Mouse (Mus musculus): ENCODE data around the gene Bcl10.
"Not testable (repeated sequence)": the region's sequence is repeated elsewhere in the genome, so short reads cannot be mapped to it uniquely, and the experiment has no call there.

The Bcl10 gene

GRCm38 (mm10) chr3:145922019-145922854 is at the start of gene Bcl10:
Bcl10 (plus strand) TSS chr3:145922804.
- CTCF ChIA-PET, result no interaction called here

GRCm38 (mm10) chr3:145873271-145873670 is 49.3 kb upstream of the Bcl10 start:
- CTCF ChIA-PET, result interaction anchor here (0.7 kb wide), 1 partner anchor 911 kb away, joined by 13 read pairs; no protein-coding TSS in a partner anchor

GRCm38 (mm10) chr3:145874126-145874525 is 48.5 kb upstream of the Bcl10 start:
- CTCF ChIA-PET, result no interaction called here

- CTCF ChIA-PET, result no interaction called here
Measured at GRCm38 (mm10) chr3:145876120-145876519, 46.5 kb upstream of the Bcl10 start.

GRCm38 (mm10) chr3:145878867-145879266 is 43.7 kb upstream of the Bcl10 start:
- CTCF ChIA-PET, result not testable (repeated sequence)

GRCm38 (mm10) chr3:145880335-145880734 is 42.3 kb upstream of the Bcl10 start:
- CTCF ChIA-PET, result no interaction called here

- CTCF ChIA-PET, result no interaction called here
Measured at GRCm38 (mm10) chr3:145882076-145882874, 40.3 kb upstream of the Bcl10 start.

GRCm38 (mm10) chr3:145883233-145883632 is 39.4 kb upstream of the Bcl10 start:
- CTCF ChIA-PET, result no interaction called here

- CTCF ChIA-PET, result no interaction called here
Measured at GRCm38 (mm10) chr3:145885376-145885775, 37.2 kb upstream of the Bcl10 start.

GRCm38 (mm10) chr3:145885851-145886464 is 36.6 kb upstream of the Bcl10 start:
- CTCF ChIA-PET, result no interaction called here

- CTCF ChIA-PET, result no interaction called here
Measured at GRCm38 (mm10) chr3:145887430-145887971, 35.1 kb upstream of the Bcl10 start.

GRCm38 (mm10) chr3:145890346-145891132 is 32.1 kb upstream of the Bcl10 start:
- CTCF ChIA-PET, result no interaction called here

GRCm38 (mm10) chr3:145892451-145892850 is 30.2 kb upstream of the Bcl10 start:
- CTCF ChIA-PET, result no interaction called here

- CTCF ChIA-PET, result no interaction called here
Measured at GRCm38 (mm10) chr3:145894131-145894530, 28.5 kb upstream of the Bcl10 start.

- CTCF ChIA-PET, result interaction anchor here (1.0 kb wide), 1 partner anchor 160 kb away, joined by 4 read pairs; no protein-coding TSS in a partner anchor
Measured at GRCm38 (mm10) chr3:145897749-145898148, 24.9 kb upstream of the Bcl10 start.

GRCm38 (mm10) chr3:145899832-145900231 is 22.8 kb upstream of the Bcl10 start:
- CTCF ChIA-PET, result interaction anchor here (0.6 kb wide), 1 partner anchor 847 kb away, joined by 4 read pairs; no protein-coding TSS in a partner anchor

- CTCF ChIA-PET, result no interaction called here
Measured at GRCm38 (mm10) chr3:145903530-145903929, 19.1 kb upstream of the Bcl10 start.

- CTCF ChIA-PET, result no interaction called here
Measured at GRCm38 (mm10) chr3:145904850-145905776, 17.5 kb upstream of the Bcl10 start.

GRCm38 (mm10) chr3:145906582-145906981 is 16.0 kb upstream of the Bcl10 start:
- CTCF ChIA-PET, result interaction anchor here (0.9 kb wide), 1 partner anchor 113 kb away, joined by 7 read pairs; no protein-coding TSS in a partner anchor

GRCm38 (mm10) chr3:145912512-145912911 is 10.1 kb upstream of the Bcl10 start:
- CTCF ChIA-PET, result no interaction called here
